Mouse (Mus musculus): ENCODE results near the gene Vwc2l.

Gene Vwc2l

GRCm38 (mm10) chr1:70725655-70726066 lies at the start of gene Vwc2l:
Gene Vwc2l, plus strand, starts transcription at chr1:70725715.
- DNase-seq (ENCODE audit: low read depth, low spot score) = no peak

DNA sequence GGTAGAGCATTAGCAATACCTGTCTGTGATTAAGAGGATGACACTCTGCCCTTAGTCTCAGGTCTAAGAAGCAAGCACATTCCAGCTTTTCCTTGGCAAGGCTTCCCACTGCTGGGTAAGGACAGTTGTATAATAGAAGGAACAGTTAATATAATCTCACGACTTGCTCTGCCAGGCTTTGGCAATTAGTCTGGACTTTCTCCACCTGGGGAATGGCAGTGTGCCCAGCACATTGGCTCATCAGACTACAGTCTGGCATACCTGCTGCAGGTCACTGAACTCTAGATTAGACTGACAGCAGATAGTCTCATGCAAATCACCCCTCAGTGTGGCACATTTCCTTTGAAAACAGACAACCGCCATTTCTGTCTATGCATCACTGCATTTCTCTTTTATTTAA lies 33.0 kb upstream of the Vwc2l start:
- no peak for DNase-seq (ENCODE audit: low read depth, low spot score)

DNA sequence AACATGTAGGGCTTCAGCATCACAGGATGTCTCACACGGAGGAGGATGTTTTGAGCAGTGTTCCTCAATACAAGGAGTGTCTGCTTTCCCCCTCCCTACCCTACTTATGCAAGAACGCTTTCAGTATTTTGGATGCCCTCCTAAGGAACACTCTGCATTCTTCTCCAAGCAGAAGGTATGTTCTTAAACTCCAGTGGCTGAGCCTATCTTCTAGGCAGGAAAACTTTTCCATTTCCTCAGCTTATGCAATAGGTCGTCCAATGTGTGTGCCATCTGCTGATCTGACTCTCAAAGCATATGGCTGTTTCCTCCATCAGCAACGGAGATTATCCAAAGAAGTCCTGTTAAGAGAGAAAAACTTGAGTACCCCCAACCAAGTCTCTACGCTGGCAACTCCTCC lies 25.2 kb upstream of the Vwc2l start:
- no peak for DNase-seq (ENCODE audit: low read depth, low spot score)

DNA sequence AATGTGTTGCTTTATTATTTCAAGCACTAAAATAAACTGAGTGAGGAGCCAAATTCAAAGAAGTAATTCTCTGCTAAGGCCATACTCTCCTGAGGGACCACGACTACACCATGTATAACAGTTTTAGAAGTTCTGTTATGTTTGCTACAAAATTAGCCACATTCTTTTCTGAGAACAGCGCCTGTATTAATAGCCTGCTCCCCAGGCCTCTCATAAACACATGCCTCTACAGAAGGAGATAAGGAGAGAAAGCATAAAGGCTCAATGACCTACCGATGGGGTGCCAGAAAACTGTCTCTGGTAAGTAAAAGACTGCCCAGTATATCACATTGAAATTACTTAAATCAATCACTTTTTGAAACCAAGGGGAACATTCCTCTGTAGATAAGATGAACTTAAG lies 21.6 kb upstream of the Vwc2l start:
- DNase-seq (ENCODE audit: low read depth, low spot score) = no peak

DNA sequence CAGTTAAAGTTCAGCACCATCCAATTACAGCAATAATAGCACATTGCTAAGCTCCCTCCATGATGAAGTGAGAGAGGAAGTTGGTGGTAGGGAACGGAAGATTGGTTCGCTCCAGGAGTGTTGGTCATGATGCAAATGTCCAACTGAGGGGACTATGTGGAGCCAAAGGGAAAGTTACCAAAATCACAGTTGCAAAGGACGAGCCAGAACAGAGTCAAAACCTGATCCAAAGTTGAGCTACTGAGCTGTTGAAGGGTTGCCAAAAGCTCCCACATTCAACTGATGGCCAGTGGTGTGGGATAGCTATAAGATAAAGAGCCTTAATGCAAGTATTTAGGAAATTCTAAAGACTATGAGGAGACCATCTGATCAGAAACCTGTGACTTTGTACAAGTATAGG lies 19.7 kb upstream of the Vwc2l start:
- no peak for DNase-seq (ENCODE audit: low read depth, low spot score)

DNA sequence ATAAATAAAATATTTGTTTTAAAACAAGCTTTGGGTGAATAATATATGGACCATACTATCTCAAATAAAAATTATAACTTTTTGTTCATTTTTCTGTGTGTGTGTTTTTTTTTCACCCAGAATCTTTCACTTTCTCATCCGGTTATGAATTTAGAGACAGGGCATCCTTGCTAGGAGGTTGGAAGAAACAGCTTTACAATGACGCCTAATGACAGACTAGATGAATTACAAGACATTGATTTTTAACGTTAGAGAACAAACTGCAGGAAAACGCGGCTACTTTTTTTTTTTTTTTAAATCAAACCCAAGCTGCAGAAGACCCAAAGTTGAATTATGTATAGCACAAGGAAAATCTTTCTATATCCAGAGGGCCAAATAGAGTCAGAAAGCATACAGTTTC lies 470 bp upstream of the Vwc2l start:
- DNase-seq (ENCODE audit: low read depth, low spot score) = no peak

DNA sequence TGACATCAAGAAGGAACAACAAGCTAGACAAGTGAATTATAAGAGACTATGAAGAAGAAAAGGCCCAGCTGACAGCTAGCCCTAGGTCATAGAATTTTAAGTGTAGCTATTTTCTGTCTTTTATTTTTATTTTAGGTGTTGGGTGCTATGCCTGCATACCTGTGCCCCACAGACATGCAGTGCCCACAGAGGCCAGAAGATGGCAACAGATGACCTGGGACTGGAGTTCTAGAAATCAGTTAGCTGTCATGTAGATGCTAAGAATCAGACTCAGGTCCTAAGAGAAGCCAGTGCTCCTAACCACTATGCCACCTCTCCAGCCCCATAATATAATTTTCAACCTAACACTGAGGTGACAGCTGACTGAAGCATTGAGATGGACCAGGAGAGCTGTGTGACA lies 61.6 kb downstream of the Vwc2l start:
- DNase-seq (ENCODE audit: low read depth, low spot score) = no peak

DNA sequence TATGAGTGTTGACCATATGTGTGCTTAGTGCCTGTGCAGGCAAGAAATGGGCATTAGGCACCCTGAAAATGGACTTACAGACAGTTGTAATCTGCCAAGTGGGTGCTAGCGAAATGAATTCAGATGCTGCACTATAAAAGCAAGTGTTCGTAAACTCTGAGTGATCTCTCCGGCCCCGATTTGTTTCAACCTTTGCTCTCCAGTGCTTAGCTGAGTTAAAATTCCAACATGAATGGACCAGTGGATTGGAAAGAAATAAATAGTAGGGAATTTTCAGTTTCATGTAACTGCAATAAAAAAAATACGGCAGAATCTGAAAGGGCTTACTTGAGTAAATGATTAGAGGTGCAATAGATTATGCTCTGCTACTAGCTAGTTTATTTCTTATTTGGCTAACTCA lies 66.1 kb downstream of the Vwc2l start:
- DNase-seq (ENCODE audit: low read depth, low spot score) = no peak

DNA sequence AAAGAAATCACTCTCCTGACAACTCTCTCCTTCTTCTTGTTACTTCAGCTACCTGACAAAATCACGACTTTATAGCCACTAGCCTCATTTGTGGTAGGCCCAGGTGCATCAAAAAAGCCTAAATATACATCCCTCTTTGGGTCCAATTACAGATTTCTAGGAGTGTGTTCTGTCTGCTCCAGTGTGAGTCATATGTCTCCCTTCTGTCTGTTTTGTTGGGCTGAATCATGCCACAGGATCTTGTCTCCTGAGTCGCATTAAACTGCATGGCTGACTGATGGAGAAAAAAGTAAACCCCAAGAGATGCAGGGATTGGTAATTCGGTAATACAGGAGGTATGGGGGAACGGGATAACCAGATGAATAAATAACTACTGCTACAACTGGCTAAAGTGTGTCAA lies 69.6 kb downstream of the Vwc2l start:
- no peak for DNase-seq (ENCODE audit: low read depth, low spot score)

DNA sequence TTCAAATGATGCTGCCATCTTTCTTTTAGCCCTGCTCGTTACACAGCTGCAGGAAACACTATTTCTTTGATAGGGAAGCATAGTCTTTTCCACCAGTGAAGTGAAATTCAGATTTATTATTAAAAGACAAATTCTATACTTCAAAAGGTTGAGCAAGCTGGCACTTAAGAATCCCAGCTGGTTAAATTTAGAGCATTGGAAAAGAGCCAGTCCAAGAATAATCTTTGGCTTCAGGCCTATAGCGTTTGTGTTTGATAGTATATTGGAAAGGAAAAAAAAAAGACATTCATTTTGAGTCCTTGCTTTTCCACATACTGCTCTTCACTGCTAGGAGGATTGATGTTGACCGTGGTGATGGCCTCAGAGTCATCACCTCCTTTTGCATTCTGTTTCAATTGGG lies 77.9 kb downstream of the Vwc2l start:
- no peak for DNase-seq (ENCODE audit: low read depth, low spot score)

DNA sequence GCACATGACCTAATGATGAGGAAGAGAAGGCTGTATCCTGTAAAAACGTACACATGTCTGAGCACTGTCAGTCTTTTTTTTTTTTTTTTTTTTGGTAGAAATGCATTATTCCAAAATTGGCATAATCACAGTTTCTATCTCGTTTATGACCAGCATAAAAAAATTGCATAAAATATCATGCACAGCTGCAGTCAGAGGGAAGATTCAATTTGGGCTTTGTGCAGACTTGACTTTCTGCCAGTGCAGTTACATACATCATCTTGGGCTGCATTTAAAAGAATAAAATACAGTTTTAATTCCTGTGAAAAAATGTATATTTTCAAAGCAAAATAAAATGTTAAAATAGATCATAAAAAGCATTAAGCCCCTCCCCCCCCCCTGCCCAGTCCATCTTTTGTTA lies 97.6 kb downstream of the Vwc2l start:
- no peak for DNase-seq (ENCODE audit: low read depth, low spot score)

DNA sequence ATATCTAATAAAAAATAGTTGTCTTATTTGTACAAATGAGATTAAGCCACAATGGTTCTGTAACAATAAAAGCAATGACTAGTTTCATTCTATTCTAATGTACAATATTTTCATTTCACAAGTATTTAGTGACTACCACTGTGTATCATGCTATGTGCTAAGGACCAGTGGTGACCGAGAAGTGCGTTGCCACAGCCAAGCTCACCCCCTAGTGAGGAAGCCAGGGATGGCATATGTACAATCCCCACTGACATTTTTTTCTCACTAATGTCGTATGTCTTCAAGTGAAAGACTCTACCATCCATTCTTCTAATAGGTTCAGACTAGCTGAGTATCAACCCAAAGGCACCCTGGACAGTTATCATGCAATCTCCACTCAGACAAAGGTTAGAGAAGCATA lies 107.7 kb downstream of the Vwc2l start:
- no peak for DNase-seq (ENCODE audit: low read depth, low spot score)

DNA sequence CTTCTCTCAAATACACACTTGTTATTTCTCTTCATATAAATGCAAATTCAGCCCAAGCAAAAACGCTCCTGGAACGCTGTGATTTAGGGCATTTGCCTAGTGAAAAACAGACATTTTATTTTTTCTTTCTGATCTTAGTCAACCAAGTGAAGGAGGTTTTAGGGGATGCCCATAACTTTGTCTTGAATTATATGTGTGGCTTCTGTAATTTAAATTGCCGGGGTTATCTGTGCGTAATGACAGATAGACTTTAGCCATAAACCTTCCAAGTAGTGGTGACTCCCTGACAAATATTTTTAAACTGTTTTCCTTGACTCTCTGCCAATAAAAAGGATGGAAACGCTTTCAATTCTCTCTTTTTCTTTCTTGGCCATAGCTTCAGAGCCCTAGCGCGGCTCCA lies 116.7 kb downstream of the Vwc2l start:
- no peak for DNase-seq (ENCODE audit: low read depth, low spot score)

DNA sequence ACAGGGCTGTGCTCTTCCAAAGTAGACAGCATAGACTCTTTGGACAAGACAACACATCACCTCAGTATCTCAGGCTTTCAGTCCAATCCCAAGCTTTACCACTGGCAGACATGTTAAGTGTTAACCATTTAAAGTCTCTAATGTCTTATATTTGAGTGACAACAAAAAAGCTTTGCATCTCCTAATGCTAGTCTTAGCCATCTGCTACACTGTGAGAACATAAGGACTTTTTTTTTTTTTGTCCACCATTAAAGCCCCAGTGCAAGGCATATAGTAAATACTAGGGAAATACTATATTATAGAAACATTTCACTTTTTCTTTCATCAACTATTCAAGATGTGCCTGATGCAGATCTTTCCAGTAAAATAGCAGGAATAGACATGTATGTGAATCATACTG lies 119.8 kb downstream of the Vwc2l start:
- no peak for DNase-seq (ENCODE audit: low read depth, low spot score)

- DNase-seq (ENCODE audit: low read depth, low spot score) = no peak
Observed at GRCm38 (mm10) chr1:70851633-70852390, 126.3 kb downstream of the Vwc2l start.

GRCm38 (mm10) chr1:70853446-70853845 lies 127.9 kb downstream of the Vwc2l start:
- DNase-seq (ENCODE audit: low read depth, low spot score) = no peak

GRCm38 (mm10) chr1:70855912-70856311 lies 130.4 kb downstream of the Vwc2l start:
- DNase-seq (ENCODE audit: low read depth, low spot score) = no peak

- DNase-seq (ENCODE audit: low read depth, low spot score) = no peak
Observed at GRCm38 (mm10) chr1:70861672-70862071, 136.2 kb downstream of the Vwc2l start.

DNA sequence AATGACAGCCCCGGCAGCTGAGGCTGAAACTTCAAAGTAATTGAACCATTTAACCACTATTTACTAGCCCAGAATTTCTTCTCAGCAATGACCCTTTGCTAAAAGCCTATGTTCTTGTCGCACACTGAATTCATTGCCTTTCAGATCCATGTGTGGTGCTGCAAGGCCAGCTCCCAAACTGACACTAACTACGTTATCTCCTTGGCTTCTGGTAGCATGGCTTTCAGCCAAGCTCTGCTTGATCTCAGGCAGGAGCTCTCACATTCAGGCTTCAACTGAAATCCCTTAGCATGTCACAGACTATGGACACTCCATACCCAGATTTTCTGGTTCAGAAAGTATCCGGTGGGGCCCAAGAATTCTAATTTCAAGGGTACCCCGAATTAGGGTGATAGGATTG lies 140.6 kb downstream of the Vwc2l start:
- no peak for DNase-seq (ENCODE audit: low read depth, low spot score)

DNA sequence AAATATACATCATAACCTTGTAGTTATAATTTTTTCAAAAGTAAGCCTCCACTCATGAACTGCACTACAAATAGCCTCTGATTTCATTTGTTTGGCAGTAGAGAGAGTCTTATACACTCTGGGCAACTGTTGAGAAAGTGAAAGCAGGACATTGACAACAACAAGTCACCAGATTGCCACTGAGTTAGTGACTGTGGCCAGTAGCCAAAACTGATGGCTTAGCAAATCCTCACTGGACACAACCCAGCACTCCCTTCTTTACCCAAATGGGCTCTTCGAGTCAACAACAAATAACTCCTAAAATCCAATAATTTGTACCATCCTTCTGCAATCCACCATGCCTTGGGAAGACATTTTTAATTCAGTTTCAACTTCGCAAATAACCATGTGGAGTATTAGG lies 155.0 kb downstream of the Vwc2l start:
- no peak for DNase-seq (ENCODE audit: low read depth, low spot score)

DNA sequence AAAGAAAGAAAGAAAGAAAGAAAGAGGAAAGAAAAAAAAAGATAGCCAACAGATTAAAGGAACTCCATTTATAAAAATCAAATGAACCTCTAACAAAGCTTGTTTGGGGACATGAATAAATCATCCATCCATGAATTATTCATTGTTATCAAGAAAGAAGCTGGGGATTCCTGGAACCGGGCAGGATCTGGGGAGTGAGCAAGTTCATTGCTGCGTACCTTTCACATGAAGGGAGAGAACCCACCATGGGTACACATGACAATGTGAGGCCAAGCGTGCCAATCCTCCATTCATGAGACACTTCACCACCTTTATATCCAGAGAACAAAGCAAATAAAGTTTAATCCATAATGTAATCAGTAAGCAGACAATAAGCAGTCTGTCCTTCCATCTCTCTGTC lies 155.8 kb downstream of the Vwc2l start:
- no peak for DNase-seq (ENCODE audit: low read depth, low spot score)

DNA sequence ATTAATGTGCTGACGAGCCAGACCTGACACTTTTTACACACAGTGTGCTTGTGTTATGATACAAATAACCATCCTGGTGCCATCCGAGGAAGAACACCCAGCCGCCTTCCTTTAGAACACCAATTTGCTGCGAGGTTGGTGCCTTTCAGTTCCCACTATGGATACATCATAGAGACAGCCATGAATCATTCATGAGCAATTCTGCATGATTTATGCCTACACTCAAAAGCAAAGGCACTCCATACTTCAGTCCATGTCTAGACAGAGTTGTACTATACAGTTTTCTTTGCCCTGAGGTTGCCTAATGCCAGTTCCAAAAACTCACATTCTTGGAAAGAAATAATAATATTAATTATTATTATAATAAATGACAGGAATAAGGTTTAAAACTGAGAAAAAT lies 158.6 kb downstream of the Vwc2l start:
- DNase-seq (ENCODE audit: low read depth, low spot score) = no peak

DNA sequence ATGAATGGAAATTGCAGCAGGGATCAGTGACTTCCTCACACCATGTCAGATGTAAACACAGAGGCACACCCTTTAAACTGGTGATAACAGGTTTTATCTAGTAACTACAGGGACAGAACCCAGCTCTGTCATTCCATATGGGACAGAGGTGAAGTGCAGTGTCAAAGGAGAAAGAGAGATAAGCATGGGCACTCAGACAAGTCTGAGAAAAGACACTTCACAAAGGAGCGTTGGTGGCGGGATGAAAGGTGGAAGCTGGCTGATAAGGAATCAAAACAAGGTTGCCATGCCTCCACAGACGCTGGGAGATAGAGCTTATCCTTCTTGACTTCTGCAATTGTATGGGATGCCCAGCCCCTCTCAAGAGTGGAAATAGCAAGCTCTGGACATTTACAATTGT lies 176.8 kb downstream of the Vwc2l start:
- no peak for DNase-seq (ENCODE audit: low read depth, low spot score)

- DNase-seq (ENCODE audit: low read depth, low spot score) = no peak
Observed at GRCm38 (mm10) chr1:70907366-70907765, 181.9 kb downstream of the Vwc2l start.
